Mouse (Mus musculus): ENCODE data around the gene Nlk. TPM values are rescaled to one million over a fixed set of nuclear protein-coding genes. Genes with fewer than 3 reads are reported as not detected.

Gene Nlk
- polyA plus RNA-seq, 1 experiment from 2014 or later: 9.2 TPM

- Histone ChIP-seq H3K36me3 (no peaks in the 10 kb centered on the region), H3K4me2 (no peak overlapping the region), H3K9ac (no peak overlapping the region), H3K4me3 (replicated peaks) (no peak overlapping the region), H3K27ac (no peak overlapping the region), H3K9me3 (no peaks in the 10 kb centered on the region), H3K27me3 (replicated peaks) (no peaks in the 10 kb centered on the region), H3K4me1 (no peaks in the 10 kb centered on the region)
- 82% methylated on average over 3 of the region's 3 CpGs for WGBS
- ATAC-seq (ENCODE audit: insufficient read depth, low FRiP score, low read depth): no peak
These were observed 77.0 kb downstream of the Nlk start for GRCm38 (mm10) chr11:78620179-78620578.

GRCm38 (mm10) chr11:78611273-78611672, 85.9 kb downstream of the Nlk start:
- no peaks in the 10 kb centered on the region for H3K9me3 ChIP-seq
- no peak overlapping the region for H3K27ac ChIP-seq
- H3K9ac ChIP-seq: no peak overlapping the region
- ATAC-seq (ENCODE audit: insufficient read depth, low FRiP score, low read depth): no peak
- H3K36me3 ChIP-seq: no peaks in the 10 kb centered on the region
- H3K4me1 ChIP-seq: no peaks in the 10 kb centered on the region
- no peaks in the 10 kb centered on the region for H3K27me3 ChIP-seq (replicated peaks)
- no peak overlapping the region for H3K4me2 ChIP-seq
- no peak overlapping the region for H3K4me3 ChIP-seq (replicated peaks)

- Histone ChIP-seq H3K9ac (no peak overlapping the region), H3K4me1 (no peaks in the 10 kb centered on the region), H3K27ac (no peak overlapping the region), H3K4me2 (no peak overlapping the region), H3K9me3 (no peaks in the 10 kb centered on the region), H3K36me3 (no peaks in the 10 kb centered on the region), H3K4me3 (replicated peaks) (no peak overlapping the region), H3K27me3 (replicated peaks) (no peaks in the 10 kb centered on the region)
- 85% methylated on average over 4 of the region's 4 CpGs for WGBS
- ATAC-seq (ENCODE audit: insufficient read depth, low FRiP score, low read depth): no peak
These were observed 87.5 kb downstream of the Nlk start for GRCm38 (mm10) chr11:78609657-78610056.

- H3K27me3 ChIP-seq (replicated peaks): no peaks in the 10 kb centered on the region
- WGBS: 88% methylated on average over 1 of the region's 1 CpGs
- H3K9ac ChIP-seq: no peak overlapping the region
- no peak overlapping the region for H3K27ac ChIP-seq
- no peaks in the 10 kb centered on the region for H3K9me3 ChIP-seq
- no peaks in the 10 kb centered on the region for H3K4me1 ChIP-seq
- H3K4me2 ChIP-seq: no peak overlapping the region
- ATAC-seq (ENCODE audit: insufficient read depth, low FRiP score, low read depth): no peak
- H3K4me3 ChIP-seq (replicated peaks): no peak overlapping the region
- H3K36me3 ChIP-seq: no peaks in the 10 kb centered on the region
These were observed 92.3 kb downstream of the Nlk start for GRCm38 (mm10) chr11:78604826-78605225.

- Histone ChIP-seq H3K36me3 (no peaks in the 10 kb centered on the region), H3K9ac (no peak overlapping the region), H3K9me3 (no peaks in the 10 kb centered on the region), H3K4me3 (replicated peaks) (no peak overlapping the region), H3K27me3 (replicated peaks) (no peaks in the 10 kb centered on the region), H3K4me2 (no peak overlapping the region), H3K27ac (no peak overlapping the region), H3K4me1 (no peaks in the 10 kb centered on the region)
- no peak for ATAC-seq (ENCODE audit: insufficient read depth, low FRiP score, low read depth)
- 77% methylated on average over 3 of the region's 3 CpGs for WGBS
These were observed 94.4 kb downstream of the Nlk start for GRCm38 (mm10) chr11:78602781-78603180.

GRCm38 (mm10) chr11:78600926-78601590, 96.1 kb downstream of the Nlk start:
- no peak overlapping the region for H3K4me3 ChIP-seq (replicated peaks)
- H3K9me3 ChIP-seq: no peaks in the 10 kb centered on the region
- ATAC-seq (ENCODE audit: insufficient read depth, low FRiP score, low read depth): no peak
- no peak overlapping the region for H3K9ac ChIP-seq
- no peaks in the 10 kb centered on the region for H3K36me3 ChIP-seq
- 41% methylated on average over 4 of the region's 4 CpGs for WGBS
- H3K27me3 ChIP-seq (replicated peaks): no peaks in the 10 kb centered on the region
- no peaks in the 10 kb centered on the region for H3K4me1 ChIP-seq
- H3K27ac ChIP-seq: no peak overlapping the region
- H3K4me2 ChIP-seq: no peak overlapping the region

- H3K36me3 ChIP-seq: no peaks in the 10 kb centered on the region
- H3K4me2 ChIP-seq: no peak overlapping the region
- no peaks in the 10 kb centered on the region for H3K27me3 ChIP-seq (replicated peaks)
- H3K9ac ChIP-seq: no peak overlapping the region
- no peak overlapping the region for H3K27ac ChIP-seq
- WGBS: 52% methylated on average over 3 of the region's 3 CpGs
- H3K4me3 ChIP-seq (replicated peaks): no peak overlapping the region
- H3K4me1 ChIP-seq: no peaks in the 10 kb centered on the region
- ATAC-seq (ENCODE audit: insufficient read depth, low FRiP score, low read depth): no peak
- no peaks in the 10 kb centered on the region for H3K9me3 ChIP-seq
These were observed 96.7 kb downstream of the Nlk start for GRCm38 (mm10) chr11:78600496-78600895.

- no peaks in the 10 kb centered on the region for H3K27me3 ChIP-seq (replicated peaks)
- no peak overlapping the region for H3K27ac ChIP-seq
- H3K4me2 ChIP-seq: no peak overlapping the region
- no peak overlapping the region for H3K4me3 ChIP-seq (replicated peaks)
- no peaks in the 10 kb centered on the region for H3K9me3 ChIP-seq
- no peak for ATAC-seq (ENCODE audit: insufficient read depth, low FRiP score, low read depth)
- no peaks in the 10 kb centered on the region for H3K4me1 ChIP-seq
- WGBS: 63% methylated on average over 4 of the region's 4 CpGs
- H3K36me3 ChIP-seq: no peaks in the 10 kb centered on the region
- no peak overlapping the region for H3K9ac ChIP-seq
These were observed 97.1 kb downstream of the Nlk start for GRCm38 (mm10) chr11:78600051-78600450.

- Histone ChIP-seq H3K36me3 (no peaks in the 10 kb centered on the region), H3K4me3 (replicated peaks) (no peak overlapping the region), H3K27me3 (replicated peaks) (no peaks in the 10 kb centered on the region), H3K4me1 (no peaks in the 10 kb centered on the region), H3K9me3 (no peaks in the 10 kb centered on the region), H3K4me2 (no peak overlapping the region), H3K9ac (no peak overlapping the region), H3K27ac (no peak overlapping the region)
- WGBS: 58% methylated on average over 3 of the region's 3 CpGs
- no peak for ATAC-seq (ENCODE audit: insufficient read depth, low FRiP score, low read depth)
These were observed 98.3 kb downstream of the Nlk start for GRCm38 (mm10) chr11:78598763-78599415.

GRCm38 (mm10) chr11:78596750-78597149, 100.4 kb downstream of the Nlk start:
- ATAC-seq (ENCODE audit: insufficient read depth, low FRiP score, low read depth): no peak
- no peak overlapping the region for H3K9ac ChIP-seq
- H3K27me3 ChIP-seq (replicated peaks): no peaks in the 10 kb centered on the region
- H3K4me1 ChIP-seq: no peaks in the 10 kb centered on the region
- H3K4me3 ChIP-seq (replicated peaks): no peak overlapping the region
- no peak overlapping the region for H3K27ac ChIP-seq
- no peaks in the 10 kb centered on the region for H3K36me3 ChIP-seq
- no peaks in the 10 kb centered on the region for H3K9me3 ChIP-seq
- H3K4me2 ChIP-seq: no peak overlapping the region

- no peak for ATAC-seq (ENCODE audit: insufficient read depth, low FRiP score, low read depth)
- Histone ChIP-seq H3K36me3 (no peaks in the 10 kb centered on the region), H3K9me3 (no peaks in the 10 kb centered on the region), H3K9ac (no peak overlapping the region), H3K27me3 (replicated peaks) (no peaks in the 10 kb centered on the region), H3K4me3 (replicated peaks) (no peak overlapping the region), H3K27ac (no peak overlapping the region), H3K4me2 (no peak overlapping the region), H3K4me1 (no peaks in the 10 kb centered on the region)
- WGBS: 85% methylated on average over 2 of the region's 2 CpGs
These were observed 101.4 kb downstream of the Nlk start for GRCm38 (mm10) chr11:78595773-78596172.

GRCm38 (mm10) chr11:78594271-78594964, 102.8 kb downstream of the Nlk start:
- H3K9ac ChIP-seq: no peak overlapping the region
- H3K27ac ChIP-seq: no peak overlapping the region
- no peak overlapping the region for H3K4me3 ChIP-seq (replicated peaks)
- no peaks in the 10 kb centered on the region for H3K27me3 ChIP-seq (replicated peaks)
- H3K36me3 ChIP-seq: no peaks in the 10 kb centered on the region
- no peak for ATAC-seq (ENCODE audit: insufficient read depth, low FRiP score, low read depth)
- whole genome bisulfite sequencing: 83% methylated on average over 6 of the region's 6 CpGs
- H3K4me1 ChIP-seq: no peaks in the 10 kb centered on the region
- H3K4me2 ChIP-seq: no peak overlapping the region
- H3K9me3 ChIP-seq: no peaks in the 10 kb centered on the region
